Mouse (Mus musculus) lung, postnatal 0 days (tissue): ENCODE measurements around the gene Tarbp2.

ENCODE experiments used
- CTCF ChIP-seq: IDR thresholded peaks from 2 replicates; pipeline ENCODE4 v1.5.1; 2016; ENCODE audit warnings: antibody characterized with exemption, mild to moderate bottlenecking
- EP300 ChIP-seq: IDR thresholded peaks from 2 replicates; pipeline ENCODE4 v1.6.1; 2016; ENCODE audit warnings: antibody characterized with exemption, mild to moderate bottlenecking, control low read depth

GRCm38 (mm10) chr15:102502254-102502840 lies 15.6 kb upstream of the Tarbp2 start:
- TF ChIP-seq CTCF (no peak), EP300 (no peak)
